Mouse (Mus musculus) urinary bladder, postnatal 14 days (tissue): ENCODE results near the gene Mansc1.

Experiments
- DNase-seq: peaks from one replicate; pipeline ENCODE4 v3.0.0; 2021; ENCODE audit warnings: low spot score

Gene Mansc1

GRCm38 (mm10) chr6:134639210-134639609, 6.9 kb upstream of the Mansc1 start, which contains the start of gene Borcs5:
Gene Borcs5, plus strand, starts transcription at chr6:134639510.
- DNase-seq: no peak

- no peak for DNase-seq
These were observed 4.2 kb upstream of the Mansc1 start for GRCm38 (mm10) chr6:134636476-134636875.

GRCm38 (mm10) chr6:134633553-134633952, 1.3 kb upstream of the Mansc1 start:
- DNase-seq: no peak

GRCm38 (mm10) chr6:134632756-134633155, 468 bp upstream of the Mansc1 start:
- no peak for DNase-seq

GRCm38 (mm10) chr6:134630447-134630846, 1.8 kb downstream of the Mansc1 start:
- no peak for DNase-seq

GRCm38 (mm10) chr6:134626564-134626963, 5.7 kb downstream of the Mansc1 start:
- peak; percentile 27 for DNase-seq

GRCm38 (mm10) chr6:134625431-134625830, 6.9 kb downstream of the Mansc1 start:
- no peak for DNase-seq

GRCm38 (mm10) chr6:134621552-134621949, 10.7 kb downstream of the Mansc1 start:
- DNase-seq: no peak

GRCm38 (mm10) chr6:134620846-134621551, 11.3 kb downstream of the Mansc1 start:
- DNase-seq: no peak

- DNase-seq: no peak
These were observed 12.2 kb downstream of the Mansc1 start for GRCm38 (mm10) chr6:134620129-134620528.

- no peak for DNase-seq
These were observed 14.7 kb downstream of the Mansc1 start for GRCm38 (mm10) chr6:134617589-134617988.

- DNase-seq: peak; percentile 86
These were observed 17.3 kb downstream of the Mansc1 start for GRCm38 (mm10) chr6:134614723-134615648.

GRCm38 (mm10) chr6:134614322-134614721, 18.0 kb downstream of the Mansc1 start:
- DNase-seq: no peak

GRCm38 (mm10) chr6:134611896-134612295, 20.4 kb downstream of the Mansc1 start:
- DNase-seq: no peak

- DNase-seq: no peak
These were observed 21.9 kb downstream of the Mansc1 start for GRCm38 (mm10) chr6:134610380-134610779.

- DNase-seq: peak; percentile 45
These were observed 25.1 kb downstream of the Mansc1 start for GRCm38 (mm10) chr6:134606949-134607746.

- DNase-seq: no peak
These were observed 25.7 kb downstream of the Mansc1 start for GRCm38 (mm10) chr6:134606540-134606939.

- no peak for DNase-seq
These were observed 27.1 kb downstream of the Mansc1 start for GRCm38 (mm10) chr6:134605196-134605595.

GRCm38 (mm10) chr6:134602371-134603003, 29.8 kb downstream of the Mansc1 start:
- DNase-seq: peak; percentile 20

- no peak for DNase-seq
These were observed 30.5 kb downstream of the Mansc1 start for GRCm38 (mm10) chr6:134601766-134602165.

GRCm38 (mm10) chr6:134601130-134601529, 31.2 kb downstream of the Mansc1 start:
- DNase-seq: no peak

GRCm38 (mm10) chr6:134599239-134599638, 33.0 kb downstream of the Mansc1 start:
- DNase-seq: no peak
